Mouse (Mus musculus) midbrain, embryonic 10.5 days (tissue): ENCODE results near the gene Fjx1. TPM values are rescaled to one million over a fixed set of nuclear protein-coding genes. Genes with fewer than 3 reads are reported as not detected.
A peak's percentile ranks its signal among the peaks of the same experiment; 100 is the strongest.

Experiments
- DNase-seq: peaks from one replicate; pipeline ENCODE4 v3.0.0-alpha.2; 2017; ENCODE audit warnings: low spot score
- H3K27ac ChIP-seq: fragments of 300-500 bp; sonication (generic); replicated peaks from 2 replicates; pipeline ENCODE4 v1.5.1; 2016; ENCODE audit warnings: mild to moderate bottlenecking
- H3K27me3 ChIP-seq: fragments of 300-500 bp; sonication (generic); 2 replicates; pipeline ENCODE4 v1.6.1; 2016; ENCODE audit warnings: low read depth, mild to moderate bottlenecking; ENCODE audit not compliant: poor library complexity, severe bottlenecking
- H3K36me3 ChIP-seq: fragments of 300-500 bp; sonication (generic); 2 replicates; pipeline ENCODE4 v1.6.1; 2016; ENCODE audit warnings: mild to moderate bottlenecking, moderate library complexity
- H3K4me1 ChIP-seq: fragments of 300-500 bp; sonication (generic); 2 replicates; pipeline ENCODE4 v1.6.1; 2016
- H3K4me3 ChIP-seq: fragments of 300-500 bp; sonication (generic); 2 replicates; pipeline ENCODE4 v1.5.1; 2016; ENCODE audit warnings: mild to moderate bottlenecking, moderate library complexity
- H3K9me3 ChIP-seq: fragments of 300-500 bp; sonication (generic); replicated peaks from 2 replicates; pipeline ENCODE4 v1.6.1; 2016; ENCODE audit warnings: mild to moderate bottlenecking
- WGBS: fragments of 180-500 bp; shearing (Covaris S2); methylation state at CpG from one replicate; pipeline ENCODE4 v1.1.7; 2016; 5-methylcytosine and 5-hydroxymethylcytosine counted together
- polyA plus RNA-seq: library from polyadenylated mRNA; unstranded; fragments of >200 nt; fragmentation: Nextera tagmentation; extraction: Ambion mirVana; gene quantifications from 2 replicates; pipeline ENCODE4 v1.2.1, GENCODE M21; 2016

The Fjx1 gene
- polyA plus RNA-seq, 1 experiment from 2014 or later, result 17.1 TPM

DNA sequence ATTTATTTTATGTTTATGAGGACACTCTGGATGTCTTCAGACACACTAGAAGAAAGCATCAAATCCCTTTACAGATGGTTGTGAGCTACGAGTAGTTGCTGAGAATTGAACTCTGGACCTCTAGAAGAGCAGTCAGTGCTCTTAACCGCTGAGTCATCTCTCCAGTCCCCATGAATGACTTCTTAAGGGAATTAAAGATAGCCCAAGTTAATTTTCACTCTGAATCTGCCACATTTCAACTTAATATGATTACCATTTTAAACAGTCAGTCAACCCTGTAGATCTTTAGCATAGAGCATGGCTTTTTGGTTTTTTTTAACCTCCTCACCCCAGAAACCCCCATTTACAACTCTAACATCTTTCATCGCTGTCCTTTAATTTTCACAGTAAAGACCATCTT is 42.6 kb downstream of the Fjx1 start:
- H3K36me3 ChIP-seq, result no peaks in the 10 kb centered on the region
- H3K4me3 ChIP-seq, result no peak overlapping the region
- H3K27me3 ChIP-seq, result peaks cover 14% of the 10 kb centered on the region; the same call in 1 of the 2 replicates
- 87% methylated on average over 3 of the region's 3 CpGs for WGBS
- DNase-seq, result no peak
- no peak overlapping the region for H3K27ac ChIP-seq
- H3K4me1 ChIP-seq, result peaks cover 11% of the 10 kb centered on the region
- H3K9me3 ChIP-seq, result no peaks in the 10 kb centered on the region

DNA sequence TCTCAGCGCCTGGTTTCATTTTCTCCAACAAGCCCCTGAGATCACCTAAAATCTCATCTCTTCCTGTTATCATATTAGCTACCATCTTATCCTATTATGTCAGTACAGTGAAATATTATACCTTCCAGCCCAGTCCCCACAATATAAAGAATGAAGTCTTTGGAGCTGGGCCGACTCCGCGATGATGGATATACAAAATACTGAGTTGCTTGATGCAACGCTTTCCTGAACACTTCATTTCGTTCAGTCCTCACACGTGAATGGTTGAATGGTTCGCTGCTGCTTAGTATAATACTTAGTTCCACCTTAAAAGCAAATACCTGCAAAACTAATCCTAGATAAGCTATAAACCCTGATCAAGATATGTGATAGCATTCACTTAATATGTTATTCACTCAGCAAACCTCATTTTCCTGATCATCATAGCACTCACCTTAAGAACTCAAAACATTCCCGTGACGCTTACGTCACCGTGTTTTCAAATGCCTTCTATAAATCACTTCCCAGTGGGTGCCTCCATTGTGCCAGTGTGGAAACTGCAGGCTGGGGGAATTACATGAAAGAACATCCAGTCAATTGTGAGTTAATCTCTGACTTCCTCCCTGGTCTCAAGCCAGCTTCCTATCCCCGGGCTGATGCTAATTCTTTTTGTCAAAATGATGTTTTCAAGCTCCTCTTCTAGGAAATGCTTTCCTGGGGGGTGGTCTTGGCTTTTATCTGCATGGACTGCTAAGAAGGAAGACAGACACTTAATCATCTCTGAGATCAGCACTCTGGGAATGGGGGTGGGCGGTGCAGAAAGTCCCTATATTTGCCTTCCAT is 44.7 kb downstream of the Fjx1 start, which contains the start of gene Trim44:
Gene Trim44 (minus strand): TSS at position 466 of the 822 bp plus-strand sequence.
- no peak for DNase-seq
- H3K27me3 ChIP-seq, result peaks cover 9% of the 10 kb centered on the region; the same call in 1 of the 2 replicates
- 40% methylated on average over 14 of the region's 14 CpGs for WGBS

DNA sequence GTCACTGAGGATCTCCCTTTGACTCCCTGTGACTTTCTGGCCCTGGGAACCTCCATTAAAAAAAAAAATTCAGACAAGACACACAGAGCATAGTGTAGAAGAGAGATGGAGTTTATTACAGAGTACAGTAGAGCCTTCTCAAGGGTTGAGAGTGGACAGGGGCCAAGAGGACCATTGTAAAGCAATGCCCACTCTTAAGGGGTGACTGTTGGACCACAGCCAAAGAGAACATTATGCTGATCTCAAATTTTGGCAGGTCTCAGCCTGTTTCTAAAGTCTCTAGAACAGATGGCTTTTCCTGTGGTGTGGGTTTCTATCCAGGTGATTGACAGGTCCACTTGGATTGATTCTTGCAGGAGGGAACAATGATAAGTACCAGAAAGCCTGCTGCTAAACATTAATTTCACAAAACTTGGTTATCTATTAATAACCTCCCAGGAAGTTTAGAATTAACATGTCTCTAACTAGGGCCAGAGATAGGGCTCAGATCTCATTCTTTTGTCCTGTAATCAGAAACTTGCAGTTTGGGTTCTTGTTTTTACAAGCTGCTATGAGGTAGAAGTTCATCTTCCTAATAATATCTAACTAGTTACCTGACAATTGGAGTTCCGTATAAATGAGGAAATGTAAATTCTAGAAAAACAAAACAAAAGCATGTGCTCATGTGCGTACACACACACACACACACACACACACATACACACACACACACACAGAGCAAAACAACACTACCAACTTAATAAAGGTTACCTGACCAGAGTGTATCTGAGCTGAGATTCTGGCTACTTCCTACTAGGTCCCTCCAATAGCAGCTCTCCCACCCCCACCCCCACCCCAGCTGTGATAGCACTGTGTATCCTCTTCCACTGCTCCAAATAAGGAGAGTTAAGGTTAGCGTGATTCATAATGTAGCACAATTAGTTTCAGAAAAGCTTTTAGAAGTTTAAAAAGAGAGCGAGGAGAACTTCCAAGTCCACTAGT is 45.7 kb downstream of the Fjx1 start:
- Histone ChIP-seq H3K4me1 (peaks cover 11% of the 10 kb centered on the region), H3K27me3 (peaks cover 9% of the 10 kb centered on the region; the same call in 1 of the 2 replicates), H3K36me3 (no peaks in the 10 kb centered on the region), H3K27ac (no peak overlapping the region), H3K4me3 (no peak overlapping the region), H3K9me3 (no peaks in the 10 kb centered on the region)
- WGBS, result 85% methylated on average over 4 of the region's 4 CpGs
- DNase-seq, result no peak

More for the DNA sequence above, 44.7 kb downstream of the Fjx1 start, which contains the start of gene Trim44:
- Histone ChIP-seq H3K27ac (no peak within 1 kb of the TSS), H3K4me1 (peaks cover 11% of the 10 kb centered on the region), H3K4me3 (no peak within 1 kb of the TSS), H3K36me3 (no peaks in the 10 kb centered on the region), H3K9me3 (no peaks in the 10 kb centered on the region)

DNA sequence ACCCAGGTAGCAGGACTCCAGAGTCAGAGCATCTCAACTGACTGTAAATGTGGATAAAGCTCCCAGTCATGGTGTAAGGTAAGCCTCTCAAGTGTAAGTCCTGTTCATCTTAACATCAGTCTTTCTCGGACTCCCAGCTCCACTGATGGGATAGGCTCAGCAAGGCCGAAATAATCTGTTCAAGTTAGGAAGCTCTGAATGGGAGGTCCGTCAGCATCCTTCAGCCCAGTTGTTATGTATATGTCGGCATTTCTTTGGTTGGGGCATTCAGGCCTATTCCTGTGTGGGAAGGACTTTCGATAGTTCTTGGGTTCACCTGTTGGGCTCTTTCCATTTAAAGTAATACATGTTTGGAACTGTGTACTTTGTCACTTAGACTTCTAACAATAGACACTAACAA is 48.3 kb downstream of the Fjx1 start:
- Histone ChIP-seq H3K4me1 (peaks cover 34% of the 10 kb centered on the region), H3K4me3 (no peak overlapping the region), H3K9me3 (peaks cover 8% of the 10 kb centered on the region; the same call in 1 of the 2 replicates), H3K27ac (no peak overlapping the region), H3K27me3 (peaks cover 9% of the 10 kb centered on the region; the same call in 1 of the 2 replicates), H3K36me3 (peaks cover 8% of the 10 kb centered on the region; the same call in 1 of the 2 replicates)
- DNase-seq, result no peak
- 74% methylated on average over 5 of the region's 5 CpGs for WGBS

DNA sequence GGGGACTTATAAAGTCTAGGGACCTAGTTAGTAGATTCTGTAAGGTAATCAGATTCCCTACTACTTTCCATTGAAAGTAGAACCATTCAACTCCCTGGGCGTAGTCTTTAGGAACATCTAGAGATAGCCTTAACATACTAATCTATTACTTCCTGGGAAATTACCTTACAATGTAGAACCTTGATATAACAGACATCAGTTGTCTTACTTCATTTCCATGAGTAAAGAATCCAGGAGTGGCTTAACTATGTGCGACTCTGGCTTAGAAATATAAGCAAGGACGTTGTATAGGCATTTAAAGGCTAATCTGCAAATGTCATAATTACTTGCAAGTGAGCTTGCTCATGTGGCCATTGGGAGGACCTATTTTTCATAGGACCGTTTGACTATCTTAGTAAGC is 49.0 kb downstream of the Fjx1 start:
- Histone ChIP-seq H3K4me3 (no peak overlapping the region), H3K27me3 (0 out of 2 replicates have a peak, but pooled peaks cover 6% of the 10 kb centered on the region), H3K27ac (no peak overlapping the region), H3K4me1 (peaks cover 34% of the 10 kb centered on the region), H3K9me3 (peaks cover 8% of the 10 kb centered on the region; the same call in 1 of the 2 replicates), H3K36me3 (peaks cover 11% of the 10 kb centered on the region; the same call in 1 of the 2 replicates)
- DNase-seq, result no peak
- 93% methylated on average over 4 of the region's 4 CpGs for WGBS

DNA sequence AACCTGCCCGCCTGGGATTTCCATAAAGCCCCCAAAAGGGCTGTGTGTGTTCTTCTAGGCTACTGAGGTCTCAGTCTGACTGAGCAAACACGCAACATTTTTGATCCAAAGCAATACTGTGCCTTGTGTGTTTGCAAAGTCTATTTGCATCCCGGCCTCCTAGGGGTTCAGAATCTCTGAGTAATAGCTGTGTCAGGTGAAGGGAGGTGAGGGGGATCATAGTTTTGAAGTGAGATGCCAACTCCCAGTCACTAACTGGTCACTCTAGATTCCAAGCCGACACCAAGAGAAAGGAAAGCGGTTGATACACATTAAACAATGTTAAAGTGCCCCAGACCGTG is 51.0 kb downstream of the Fjx1 start:
- H3K4me3 ChIP-seq, result peak overlapping the region; percentile 73
- H3K27ac ChIP-seq, result peak overlapping the region; percentile 96
- peaks cover 8% of the 10 kb centered on the region; the same call in 1 of the 2 replicates for H3K9me3 ChIP-seq
- H3K27me3 ChIP-seq, result 0 out of 2 replicates have a peak, but pooled peaks cover 5% of the 10 kb centered on the region
- H3K4me1 ChIP-seq, result peaks cover 23% of the 10 kb centered on the region
- H3K36me3 ChIP-seq, result peaks cover 13% of the 10 kb centered on the region; the same call in 1 of the 2 replicates
- WGBS, result 26% methylated on average over 6 of the region's 6 CpGs
- no peak for DNase-seq

DNA sequence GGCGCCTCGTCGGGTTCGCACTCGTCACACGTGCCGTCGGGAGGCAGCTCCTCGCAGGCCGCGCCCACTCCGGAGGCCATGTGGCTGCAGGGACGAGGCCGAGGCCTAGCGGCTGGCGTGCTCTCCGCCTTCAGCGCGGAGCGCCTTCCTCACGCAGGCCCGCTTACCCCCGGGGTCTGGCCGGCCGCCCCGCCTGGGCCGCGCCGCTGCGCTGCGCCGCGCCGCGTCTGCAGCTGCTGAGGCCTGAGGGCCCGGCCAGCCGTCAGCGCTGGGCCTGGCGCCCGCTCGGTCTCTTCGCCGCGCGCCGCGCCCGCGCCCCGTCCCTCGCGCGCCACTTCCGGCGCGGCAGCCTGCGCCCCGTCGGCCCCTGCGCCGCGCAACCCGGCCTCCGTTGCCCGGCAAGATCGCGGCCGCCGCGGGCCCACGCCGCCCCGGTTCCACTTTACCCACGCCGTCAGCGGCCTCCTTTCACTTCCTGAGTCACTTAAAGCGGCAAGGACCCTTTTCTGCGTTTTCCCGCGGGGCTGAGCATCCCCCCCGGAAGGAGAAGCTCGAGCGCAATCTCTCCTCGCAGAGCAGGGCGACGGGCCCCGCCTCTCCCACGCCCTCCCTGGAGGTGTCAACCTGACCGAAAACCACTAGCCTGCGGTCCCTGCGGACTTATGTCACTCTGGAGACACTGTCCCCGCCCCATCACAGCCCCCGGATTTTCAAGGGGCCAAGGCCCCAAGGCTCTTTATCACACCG is 51.5 kb downstream of the Fjx1 start:
- no peaks in the 10 kb centered on the region for H3K27me3 ChIP-seq
- peak overlapping the region; percentile 73 for H3K4me3 ChIP-seq
- 1% methylated on average over 94 of the region's 94 CpGs for WGBS
- H3K4me1 ChIP-seq, result peaks cover 23% of the 10 kb centered on the region
- peak overlapping the region; percentile 96 for H3K27ac ChIP-seq
- peaks cover 8% of the 10 kb centered on the region; the same call in 1 of the 2 replicates for H3K9me3 ChIP-seq
- DNase-seq, result peak; percentile 83
- peaks cover 17% of the 10 kb centered on the region; the same call in 1 of the 2 replicates for H3K36me3 ChIP-seq

DNA sequence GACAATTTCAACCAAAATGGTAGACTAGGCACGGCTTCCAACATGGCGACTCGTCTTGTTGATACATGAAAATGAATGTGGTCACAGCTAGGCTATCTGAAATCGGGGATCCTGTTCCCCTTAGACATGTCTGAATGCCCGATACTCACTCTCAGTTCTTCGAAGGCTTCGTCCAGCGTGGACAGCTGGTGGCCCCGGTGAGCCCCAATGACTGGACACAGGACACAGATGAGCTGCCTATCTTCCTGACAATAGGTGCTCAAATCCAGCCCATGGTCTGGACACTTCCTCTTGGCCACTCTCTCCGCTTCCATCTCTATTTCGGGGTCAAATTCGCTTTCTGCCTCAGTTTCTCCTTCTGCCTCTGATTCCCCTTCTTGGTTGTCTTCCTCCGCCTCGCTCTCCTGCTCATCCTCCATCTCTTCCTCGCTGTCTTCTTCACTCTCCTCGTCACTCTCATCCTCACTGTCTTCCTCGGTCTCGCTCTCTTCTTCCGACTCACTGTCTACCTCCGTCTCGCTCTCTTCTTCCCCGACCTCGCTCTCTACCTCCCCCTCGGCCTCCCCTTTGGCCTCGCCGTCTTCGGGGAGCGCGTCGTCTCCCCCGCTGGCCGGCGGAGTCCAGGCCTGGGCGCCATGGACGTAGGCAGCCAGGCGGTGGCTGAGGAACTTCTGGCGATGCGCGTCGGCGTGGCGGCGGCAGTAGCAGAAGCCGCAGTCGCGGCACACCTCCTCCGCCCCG is 52.3 kb downstream of the Fjx1 start:
- DNase-seq, result no peak
- H3K4me3 ChIP-seq, result peak overlapping the region; percentile 73
- H3K4me1 ChIP-seq, result peaks cover 23% of the 10 kb centered on the region
- no peaks in the 10 kb centered on the region for H3K27me3 ChIP-seq
- 41% methylated on average over 48 of the region's 48 CpGs for WGBS
- peaks cover 8% of the 10 kb centered on the region; the same call in 1 of the 2 replicates for H3K9me3 ChIP-seq
- peaks cover 20% of the 10 kb centered on the region; the same call in 1 of the 2 replicates for H3K36me3 ChIP-seq
- peak overlapping the region; percentile 96 for H3K27ac ChIP-seq

Other genes with a start within 250 kb of the Fjx1 start
- gene Trim44, start 44.7 kb downstream of the Fjx1 start, polyA plus RNA-seq, result 22.2 and 26.9 TPM in 2 replicates
- gene Pamr1, start 97.5 kb upstream of the Fjx1 start, polyA plus RNA-seq, result 0.39 and 1.0 TPM in 2 replicates
- gene Slc1a2, start 206.2 kb upstream of the Fjx1 start, polyA plus RNA-seq, result 7.9 and 11.4 TPM in 2 replicates